Mouse (Mus musculus) MEL (cell line): ENCODE measurements around the gene Myo1e. TPM values are rescaled to one million over a fixed set of nuclear protein-coding genes. Genes with fewer than 3 reads are reported as not detected.

Experiments
- DNase-seq: peaks from one replicate; pipeline ENCODE4 v3.0.0; 2011; ENCODE audit warnings: low read depth, low spot score
- H3K27ac ChIP-seq: 2 replicates; pipeline ENCODE4 v1.5.1; 2012; ENCODE audit warnings: low read depth, mild to moderate bottlenecking, control low read depth, low read length, moderate library complexity; ENCODE audit not compliant: control insufficient read depth
- H3K27me3 ChIP-seq, 2 experiments: fragments of 150-350 bp in 1 of 2; sonication (generic) in 1 of 2; 2 replicates each; pipeline ENCODE4 v1.6.1; 2012; ENCODE audit warnings: low read length in 2 of 2, mild to moderate bottlenecking in 2 of 2, improper control_type of control experiment in 1 of 2, moderate library complexity in 1 of 2; ENCODE audit not compliant: insufficient read depth in 2 of 2, control insufficient read depth in 1 of 2
- H3K36me3 ChIP-seq, 2 experiments: 2 replicates each; pipeline ENCODE4 v1.6.1; 2012 to 2014; ENCODE audit warnings: low read length in 2 of 2, improper control_type of control experiment in 1 of 2, inconsistent platforms in 1 of 2, mild to moderate bottlenecking in 1 of 2; ENCODE audit not compliant: insufficient read depth in 2 of 2, control insufficient read depth in 1 of 2
- H3K4me1 ChIP-seq, 2 experiments: fragments of 150-350 bp in 1 of 2; sonication (generic) in 1 of 2; 2 replicates each; pipeline ENCODE4 v1.6.1; 2012; ENCODE audit warnings: low read length in 2 of 2, improper control_type of control experiment in 1 of 2, mild to moderate bottlenecking in 1 of 2; ENCODE audit not compliant: insufficient read depth in 2 of 2, control insufficient read depth in 1 of 2
- H3K4me3 ChIP-seq, 2 experiments: fragments of 150-350 bp in 1 of 2; sonication (generic) in 1 of 2; 2 replicates each; pipeline ENCODE4 v1.5.1; 2012; ENCODE audit warnings: low read depth in 2 of 2, low read length in 2 of 2, mild to moderate bottlenecking in 2 of 2, moderate library complexity in 2 of 2, control low read depth in 1 of 2, improper control_type of control experiment in 1 of 2; ENCODE audit not compliant: control insufficient read depth in 1 of 2, insufficient read depth in 1 of 2
- H3K79me2 ChIP-seq: 2 replicates; pipeline ENCODE4 v1.6.1; 2012; ENCODE audit warnings: mild to moderate bottlenecking, low read length, moderate library complexity; ENCODE audit not compliant: control insufficient read depth, poor library complexity, insufficient read depth
- H3K9ac ChIP-seq: 2 replicates; pipeline ENCODE4 v1.6.1; 2012; ENCODE audit warnings: low read depth, mild to moderate bottlenecking, control low read depth, low read length, moderate library complexity; ENCODE audit not compliant: control insufficient read depth, poor library complexity, severe bottlenecking
- H3K9me3 ChIP-seq: fragments of 150-350 bp; sonication (generic); replicated peaks from 2 replicates; pipeline ENCODE4 v1.6.1; 2012; ENCODE audit warnings: mild to moderate bottlenecking, low read length, improper control_type of control experiment, moderate library complexity; ENCODE audit not compliant: insufficient read depth
- CHD1 ChIP-seq: IDR thresholded peaks from 2 replicates; pipeline ENCODE4 v1.6.1; 2012; ENCODE audit warnings: low read depth, mild to moderate bottlenecking, inconsistent platforms, low read length, improper control_type of control experiment
- CTCF ChIP-seq, 3 experiments: IDR thresholded peaks in 2 of 3; conservative IDR thresholded peaks in 1 of 3; 2 replicates each; pipeline ENCODE4 v1.5.1; 2011 to 2012; ENCODE audit warnings: low read length in 3 of 3, low read depth in 2 of 3, mild to moderate bottlenecking in 2 of 3, improper control_type of control experiment in 1 of 3, inconsistent platforms in 1 of 3, mixed read lengths in 1 of 3, moderate library complexity in 1 of 3; ENCODE audit not compliant: control insufficient read depth in 1 of 3, insufficient read depth in 1 of 3, poor library complexity in 1 of 3, severe bottlenecking in 1 of 3
- ELF1 ChIP-seq: IDR thresholded peaks from 2 replicates; pipeline ENCODE4 v1.6.1; 2014; ENCODE audit warnings: low read depth, mild to moderate bottlenecking, inconsistent platforms, low read length, improper control_type of control experiment, moderate library complexity
- EP300 ChIP-seq, 2 experiments: IDR thresholded peaks; 2 replicates each; pipeline ENCODE4 v1.6.1; 2011; ENCODE audit warnings: improper control_type of control experiment in 2 of 2, low read length in 2 of 2, low read depth in 1 of 2, mild to moderate bottlenecking in 1 of 2
- HCFC1 ChIP-seq: IDR thresholded peaks from 2 replicates; pipeline ENCODE4 v1.6.1; 2012; ENCODE audit warnings: low read depth, mild to moderate bottlenecking, inconsistent platforms, low read length, improper control_type of control experiment, moderate library complexity
- KAT2A ChIP-seq: conservative IDR thresholded peaks from 2 replicates; pipeline ENCODE4 v1.6.1; 2012; ENCODE audit warnings: low read depth, low read length, improper control_type of control experiment, inconsistent platforms
- MAX ChIP-seq: IDR thresholded peaks from 2 replicates; pipeline ENCODE4 v1.6.1; 2011; ENCODE audit warnings: low read length, improper control_type of control experiment
- MEF2A ChIP-seq: IDR thresholded peaks from 2 replicates; pipeline ENCODE4 v1.6.1; 2014; ENCODE audit warnings: low read depth, mild to moderate bottlenecking, inconsistent platforms, low read length, improper control_type of control experiment; ENCODE audit not compliant: poor library complexity, insufficient replicate concordance, severe bottlenecking; ENCODE audit errors: extremely low read depth
- MXI1 ChIP-seq: IDR thresholded peaks from 2 replicates; pipeline ENCODE4 v1.6.1; 2011; ENCODE audit warnings: mild to moderate bottlenecking, low read depth, low read length, improper control_type of control experiment
- MYB ChIP-seq: IDR thresholded peaks from 2 replicates; pipeline ENCODE4 v1.6.1; 2011; ENCODE audit warnings: mild to moderate bottlenecking, low read depth, low read length, improper control_type of control experiment
- NELFE ChIP-seq: IDR thresholded peaks from 2 replicates; pipeline ENCODE4 v1.6.1; 2011; ENCODE audit warnings: low read depth, low read length, improper control_type of control experiment
- POLR2A ChIP-seq, 2 experiments: IDR thresholded peaks; 2 replicates each; pipeline ENCODE4 v1.6.1; 2011 to 2012; ENCODE audit warnings: low read length in 2 of 2, mild to moderate bottlenecking in 2 of 2, control low read depth in 1 of 2, improper control_type of control experiment in 1 of 2, low read depth in 1 of 2, moderate library complexity in 1 of 2; ENCODE audit not compliant: control insufficient read depth in 1 of 2, insufficient read depth in 1 of 2, poor library complexity in 1 of 2
- POLR2AphosphoS2 ChIP-seq: IDR thresholded peaks from 2 replicates; pipeline ENCODE4 v1.6.1; 2011; ENCODE audit warnings: low read length, improper control_type of control experiment
- RAD21 ChIP-seq: IDR thresholded peaks from 2 replicates; pipeline ENCODE4 v1.6.1; 2011; ENCODE audit warnings: mild to moderate bottlenecking, low read depth, low read length, improper control_type of control experiment
- RCOR1 ChIP-seq: IDR thresholded peaks from 2 replicates; pipeline ENCODE4 v1.6.1; 2012; ENCODE audit warnings: low read depth, mild to moderate bottlenecking, inconsistent platforms, low read length, improper control_type of control experiment
- TAL1 ChIP-seq: IDR thresholded peaks from 2 replicates; pipeline ENCODE4 v1.6.1; 2012; ENCODE audit warnings: mild to moderate bottlenecking, inconsistent platforms, low read length, moderate library complexity, mixed read lengths
- TBP ChIP-seq: IDR thresholded peaks from 2 replicates; pipeline ENCODE4 v1.8.0; 2011; ENCODE audit warnings: low read depth, low read length, improper control_type of control experiment
- TCF12 ChIP-seq: IDR thresholded peaks from 2 replicates; pipeline ENCODE4 v1.6.1; 2014; ENCODE audit warnings: low read depth, mild to moderate bottlenecking, inconsistent platforms, low read length, improper control_type of control experiment, moderate library complexity
- USF1 ChIP-seq: IDR thresholded peaks from 2 replicates; pipeline ENCODE4 v1.6.1; 2014; ENCODE audit warnings: low read depth, mild to moderate bottlenecking, inconsistent platforms, low read length, improper control_type of control experiment, moderate library complexity
- USF2 ChIP-seq, 2 experiments: IDR thresholded peaks; 2 replicates each; pipeline ENCODE4 v1.6.1; 2011 to 2012; ENCODE audit warnings: improper control_type of control experiment in 2 of 2, low read length in 2 of 2, borderline replicate concordance in 1 of 2, inconsistent platforms in 1 of 2, low read depth in 1 of 2, mild to moderate bottlenecking in 1 of 2; ENCODE audit not compliant: insufficient read depth in 1 of 2
- ZC3H11A ChIP-seq: IDR thresholded peaks from 2 replicates; pipeline ENCODE4 v1.6.1; 2012; ENCODE audit warnings: low read depth, mild to moderate bottlenecking, inconsistent platforms, low read length, improper control_type of control experiment
- ZKSCAN1 ChIP-seq: IDR thresholded peaks from 2 replicates; pipeline ENCODE4 v1.6.1; 2012; ENCODE audit warnings: low read depth, mild to moderate bottlenecking, inconsistent platforms, low read length, improper control_type of control experiment, moderate library complexity
- ZMIZ1 ChIP-seq: IDR thresholded peaks from 2 replicates; pipeline ENCODE4 v1.6.1; 2012; ENCODE audit warnings: low read depth, mild to moderate bottlenecking, inconsistent platforms, low read length, improper control_type of control experiment, moderate library complexity
- ZNF384 ChIP-seq: IDR thresholded peaks from 2 replicates; pipeline ENCODE4 v1.6.1; 2012; ENCODE audit warnings: low read depth, mild to moderate bottlenecking, inconsistent platforms, low read length, improper control_type of control experiment
- polyA plus RNA-seq, 2 experiments: library from polyadenylated mRNA; stranded (reverse) in 1 of 2; unstranded in 1 of 2; fragments of >175 nt in 1 of 2; fragments of >200 nt in 1 of 2; gene quantifications; 2 replicates each; pipeline versions ENCODE4 v1.2.1 to v1.2.4; 2012; ENCODE audit warnings: low replicate concordance in 2 of 2, low read depth in 1 of 2; ENCODE audit not compliant: insufficient read length in 2 of 2, insufficient read depth in 1 of 2, missing spikeins in 1 of 2
- total RNA-seq: library from RNA; depleted of rRNA; stranded (reverse); fragments of 300-350 nt; gene quantifications from 2 replicates; pipeline ENCODE4 v1.2.3, GENCODE M21; 2012

Gene Myo1e
- total and polyA plus RNA-seq, 3 experiments: 4.9 to 7.8 TPM; not detected in 1

DNA sequence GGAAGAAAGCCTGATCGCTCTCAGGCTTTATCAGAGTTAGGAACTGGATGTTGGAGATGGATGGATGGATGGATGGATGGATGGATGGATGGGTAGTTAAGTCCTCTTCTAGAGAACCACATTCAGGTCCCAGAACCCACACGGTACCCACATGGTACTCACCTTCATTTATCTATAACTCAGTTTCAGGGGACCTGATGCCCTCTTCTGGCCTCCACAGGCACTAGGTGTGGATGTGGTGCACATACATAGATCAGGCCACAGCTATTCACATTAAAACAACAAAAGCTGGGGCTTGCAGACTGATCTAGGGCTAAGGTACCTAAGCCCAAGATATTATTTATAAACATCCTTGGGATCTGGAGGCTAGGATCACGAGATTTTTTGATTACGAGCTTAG, 117.2 kb downstream of the Myo1e start:
- H3K9ac ChIP-seq: no peak overlapping the region
- H3K4me3 ChIP-seq: no peak overlapping the region
- H3K79me2 ChIP-seq: no peaks in the 10 kb centered on the region
- TF ChIP-seq MEF2A: no peak
- TF ChIP-seq KAT2A: no peak
- TF ChIP-seq MXI1: no peak
- no peak for TF ChIP-seq HCFC1
- no peak for TF ChIP-seq USF1
- TF ChIP-seq ZNF384: no peak
- no peak for TF ChIP-seq TCF12
- no peak for TF ChIP-seq POLR2A (IDR thresholded peaks at IDR 0.05; ENCODE audit: control insufficient read depth in 1 of 2, insufficient read depth in 1 of 2, low read depth in 1 of 2, low read length in 2 of 2, poor library complexity in 1 of 2)
- no peak for TF ChIP-seq POLR2AphosphoS2
- TF ChIP-seq CHD1: no peak
- TF ChIP-seq ZKSCAN1: no peak
- no peak for TF ChIP-seq MAX
- TF ChIP-seq RAD21: no peak
- TF ChIP-seq NELFE: no peak
- no peak for TF ChIP-seq RCOR1
- no peak for TF ChIP-seq MYB
- TF ChIP-seq ZMIZ1: no peak
- TF ChIP-seq, all 39 proteins: peak for 0
- Histone ChIP-seq H3K36me3 (no peaks in the 10 kb centered on the region), H3K9me3 (no peaks in the 10 kb centered on the region), H3K27ac (no peak overlapping the region), H3K4me1 (no peaks in the 10 kb centered on the region), H3K27me3 (peaks cover 0 to 3% of the 10 kb centered on the region in 2 experiments; a peak in 1 of 4 replicates)
- no peak for DNase-seq

DNA sequence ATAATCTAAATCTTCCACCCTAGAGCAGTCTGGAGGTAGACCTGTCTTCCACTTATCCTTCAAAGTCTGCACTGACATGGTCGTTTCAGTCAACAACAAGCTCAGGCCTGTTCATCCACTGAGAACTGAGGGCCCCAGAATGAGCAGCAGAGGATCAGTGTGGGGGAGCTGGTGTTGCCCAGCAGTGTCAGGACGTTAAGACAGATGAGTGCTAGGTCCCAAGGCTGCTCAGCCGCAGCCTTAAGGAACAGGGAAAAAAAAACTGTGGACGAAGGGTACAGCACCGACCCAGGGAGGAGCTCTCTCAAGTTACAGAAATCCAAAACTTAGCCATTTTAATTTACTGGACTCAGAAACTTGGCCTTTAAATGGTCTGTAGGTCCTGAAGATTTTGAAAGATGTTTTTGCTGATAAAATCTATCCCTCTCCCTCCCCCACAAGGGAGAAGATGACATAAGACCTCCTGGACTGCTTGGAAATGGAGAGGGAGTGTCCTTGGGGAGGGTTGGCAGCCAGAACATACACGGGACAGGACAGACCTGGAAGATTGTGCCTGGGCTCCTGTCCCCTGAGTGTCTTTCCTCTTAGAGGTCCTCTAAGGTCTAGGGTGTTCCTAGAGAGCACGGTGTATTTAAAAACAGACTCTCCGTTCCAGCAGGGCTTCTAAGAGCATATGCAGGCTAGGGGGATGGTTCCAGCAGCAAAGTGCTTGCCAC, 118.9 kb downstream of the Myo1e start:
- H3K27ac ChIP-seq: no peak overlapping the region
- no peaks in the 10 kb centered on the region for H3K9me3 ChIP-seq
- H3K36me3 ChIP-seq: no peaks in the 10 kb centered on the region
- peaks cover 0 to 2% of the 10 kb centered on the region in 2 experiments; a peak in 1 of 4 replicates for H3K27me3 ChIP-seq
- TF ChIP-seq USF1 (no peak), ZNF384 (no peak), TBP (no peak), CHD1 (no peak), EP300 (IDR thresholded peaks at IDR 0.05; ENCODE audit: low read depth in 1 of 2, low read length in 2 of 2) (no peak), USF2 (IDR thresholded peaks at IDR 0.05; ENCODE audit: borderline replicate concordance in 1 of 2, insufficient read depth in 1 of 2, low read depth in 1 of 2, low read length in 2 of 2) (no peak), CTCF (IDR thresholded peaks at IDR 0.05 in 2 of 3, conservative IDR thresholded peaks at IDR 0.05 in 1 of 3; ENCODE audit: control insufficient read depth in 1 of 3, insufficient read depth in 1 of 3, low read depth in 2 of 3, low read length in 3 of 3, poor library complexity in 1 of 3, severe bottlenecking in 1 of 3) (no peak), MEF2A (no peak), ZMIZ1 (no peak), ELF1 (no peak), ZC3H11A (no peak), TAL1 (no peak)
- TF ChIP-seq, all 39 proteins: peak for 0
- Histone ChIP-seq H3K4me1 (no peaks in the 10 kb centered on the region), H3K4me3 (no peak overlapping the region), H3K9ac (no peak overlapping the region), H3K79me2 (no peaks in the 10 kb centered on the region)
- no peak for DNase-seq
